Mouse (Mus musculus): ENCODE data around the gene Dusp10.

GRCm38 (mm10) chr1:184015995-184016730 is 3.1 kb downstream of the Dusp10 start:
- TF ChIP-seq GATA1 (IDR thresholded peaks at IDR 0.05; ENCODE audit: low read length) (no peak), TAL1 (IDR thresholded peaks at IDR 0.05; ENCODE audit: low read length) (no peak)

Data from erythroblast, embryonic 14.5 days (primary cell).